Mouse (Mus musculus): ENCODE data around the gene Atg7.

The Atg7 gene

DNA sequence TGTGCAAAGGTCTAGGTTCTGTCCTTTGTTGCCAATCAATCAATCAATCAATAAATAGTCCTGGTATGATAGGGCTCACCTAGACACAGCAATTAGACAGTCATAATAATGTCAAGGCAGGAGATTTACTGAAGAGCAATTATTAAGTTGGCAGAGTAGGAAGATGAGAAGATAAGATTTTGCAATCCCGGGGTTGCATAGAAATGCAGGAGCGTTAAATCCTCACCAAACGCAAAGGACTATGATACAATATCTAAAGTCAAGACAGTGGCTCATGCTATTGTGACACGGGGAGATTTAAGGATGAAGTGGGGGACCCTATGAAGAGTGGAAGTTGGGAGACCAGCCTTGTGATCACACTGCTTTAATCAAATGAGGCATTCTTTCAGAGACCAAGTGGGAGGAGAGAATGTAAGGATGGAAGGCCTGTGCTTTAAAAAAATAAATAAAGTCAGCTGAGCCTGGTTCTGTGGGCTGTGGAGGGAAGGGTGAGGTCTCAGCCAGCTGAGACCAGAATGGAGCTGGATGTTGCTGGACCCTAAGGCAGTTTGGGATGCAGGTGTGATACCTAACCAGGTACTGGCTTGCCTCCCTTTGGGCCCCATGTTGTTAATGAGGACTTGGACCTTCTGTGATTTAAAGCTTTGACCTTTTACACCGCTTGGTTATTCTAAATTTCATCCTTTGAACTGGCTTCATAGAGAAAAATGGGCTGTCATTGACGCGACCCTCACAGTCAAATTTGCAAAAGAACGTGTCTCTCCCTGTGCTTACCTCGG is 187.0 kb downstream of the Atg7 start:
- no peak for DNase-seq

GRCm38 (mm10) chr6:114831807-114832206 is 188.9 kb downstream of the Atg7 start:
- DNase-seq = no peak

DNA sequence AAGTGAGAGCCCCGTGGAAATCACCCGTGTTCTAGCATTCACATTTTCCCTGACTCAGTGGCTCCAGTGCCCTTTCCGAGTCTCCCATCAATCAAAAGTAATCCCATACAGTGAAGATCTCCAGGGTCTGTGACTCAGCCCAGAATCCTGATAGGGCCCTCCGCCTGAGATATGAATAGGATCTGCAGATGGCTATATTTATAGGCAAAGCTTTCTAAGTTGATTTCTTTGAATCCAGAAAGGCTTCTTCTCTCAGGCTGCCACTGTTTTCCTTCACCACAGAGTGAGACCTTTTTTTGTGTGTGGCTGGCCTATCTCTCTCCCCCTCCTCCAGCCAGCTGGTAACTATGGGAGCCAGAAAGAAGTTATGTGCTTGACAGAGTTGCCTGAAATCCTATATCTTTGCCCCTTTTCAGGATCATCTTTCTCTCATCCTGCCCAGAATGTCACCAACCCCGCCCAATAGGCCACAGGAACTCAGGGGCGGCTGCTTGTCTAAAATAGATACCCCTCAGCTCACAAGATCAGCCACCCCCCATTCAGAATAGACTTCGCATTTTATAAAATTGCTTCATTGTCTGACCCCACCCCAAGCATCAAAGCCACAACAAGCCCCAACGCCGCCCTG is 190.3 kb downstream of the Atg7 start:
- no peak for DNase-seq

DNA sequence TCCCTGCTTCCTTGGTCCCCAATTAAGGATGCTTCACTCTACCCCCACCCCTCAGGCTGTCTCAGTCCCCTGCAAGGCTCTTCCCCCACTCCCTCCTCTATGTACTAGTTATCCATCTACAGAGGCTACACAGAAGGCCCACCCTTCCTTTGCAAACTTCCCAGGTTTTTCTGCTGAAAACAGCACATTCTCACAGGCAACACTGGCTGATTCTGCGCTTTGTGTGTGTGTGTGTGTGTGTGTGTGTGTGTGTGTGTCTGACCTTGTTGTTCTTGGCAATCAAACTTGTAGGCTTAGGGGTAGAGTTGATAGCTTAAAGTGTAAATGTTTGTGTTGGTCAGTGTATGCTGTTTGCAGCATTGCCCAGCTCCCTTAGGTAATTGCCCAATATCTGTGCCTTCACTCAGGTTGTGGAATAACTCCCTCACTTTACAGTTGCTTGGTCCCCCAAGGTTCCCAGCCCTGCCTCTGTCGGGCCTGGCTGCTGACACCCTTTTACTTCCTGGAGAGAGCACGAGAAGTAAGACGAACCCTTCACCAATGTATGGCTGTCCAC is 191.0 kb downstream of the Atg7 start:
- DNase-seq = no peak

GRCm38 (mm10) chr6:114835344-114835743 is 192.4 kb downstream of the Atg7 start:
- no peak for DNase-seq

DNA sequence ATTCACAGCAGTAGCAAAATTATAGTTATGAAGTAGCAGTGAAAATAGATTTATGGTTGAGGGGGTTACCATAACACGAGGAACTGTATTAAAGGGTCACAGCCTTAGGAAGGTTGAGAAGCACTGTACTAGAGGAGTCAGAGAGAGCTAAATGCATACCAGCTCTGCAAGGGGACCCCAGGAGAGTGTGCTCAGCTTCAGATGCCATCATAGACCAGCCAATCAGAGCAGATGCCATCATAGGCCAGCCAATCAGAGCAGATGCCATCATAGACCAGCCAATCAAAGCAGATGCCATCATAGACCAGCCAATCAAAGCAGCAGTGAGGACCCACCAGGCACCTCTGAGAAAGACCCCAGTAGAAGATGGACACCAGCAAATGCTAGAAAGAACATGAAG is 192.9 kb downstream of the Atg7 start:
- no peak for DNase-seq

DNA sequence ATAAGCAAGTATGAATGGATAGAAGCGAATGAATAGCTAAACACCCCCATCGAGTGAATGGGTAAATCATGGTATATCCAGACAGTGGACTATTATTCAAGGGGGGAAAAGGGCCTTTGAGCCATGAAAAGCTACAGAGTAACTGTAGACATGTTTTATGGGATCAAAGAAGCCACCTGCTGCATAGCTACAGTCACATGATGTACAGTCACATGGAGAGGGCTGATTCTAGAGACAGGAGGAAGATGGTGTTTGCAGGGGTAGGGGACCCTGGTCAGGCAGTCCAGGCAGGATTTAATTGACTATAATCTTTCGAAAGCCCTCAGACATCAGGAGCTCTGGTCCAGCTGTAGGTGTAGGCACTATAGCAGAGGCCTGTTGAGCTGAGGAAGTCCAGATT is 193.5 kb downstream of the Atg7 start:
- no peak for DNase-seq

- DNase-seq = no peak
These were observed 196.0 kb downstream of the Atg7 start for GRCm38 (mm10) chr6:114838872-114839271.

GRCm38 (mm10) chr6:114840012-114840411 is 197.1 kb downstream of the Atg7 start:
- no peak for DNase-seq

- no peak for DNase-seq
These were observed 199.2 kb downstream of the Atg7 start for GRCm38 (mm10) chr6:114842131-114842530.

DNA sequence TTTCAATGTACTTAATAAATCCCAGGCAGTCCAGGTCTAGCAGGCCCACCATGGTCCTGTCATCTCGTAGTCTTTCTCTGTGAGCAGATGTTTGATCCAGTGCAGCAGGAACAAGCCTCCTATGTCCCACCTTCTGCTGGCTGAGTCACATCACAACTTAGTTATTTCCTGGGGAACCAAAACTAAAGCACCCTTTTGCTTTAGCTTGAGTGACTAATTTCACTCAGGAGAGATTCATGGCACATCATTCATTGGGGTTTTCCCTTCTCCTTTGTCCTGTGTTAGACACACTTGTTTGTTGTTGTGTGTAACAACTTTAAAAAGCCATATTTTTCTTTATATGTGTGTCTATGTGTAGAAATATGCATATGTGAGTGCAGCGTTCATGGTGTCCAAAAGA is 200.0 kb downstream of the Atg7 start:
- DNase-seq = no peak

GRCm38 (mm10) chr6:114846153-114846772 is 203.4 kb downstream of the Atg7 start:
- no peak for DNase-seq

DNA sequence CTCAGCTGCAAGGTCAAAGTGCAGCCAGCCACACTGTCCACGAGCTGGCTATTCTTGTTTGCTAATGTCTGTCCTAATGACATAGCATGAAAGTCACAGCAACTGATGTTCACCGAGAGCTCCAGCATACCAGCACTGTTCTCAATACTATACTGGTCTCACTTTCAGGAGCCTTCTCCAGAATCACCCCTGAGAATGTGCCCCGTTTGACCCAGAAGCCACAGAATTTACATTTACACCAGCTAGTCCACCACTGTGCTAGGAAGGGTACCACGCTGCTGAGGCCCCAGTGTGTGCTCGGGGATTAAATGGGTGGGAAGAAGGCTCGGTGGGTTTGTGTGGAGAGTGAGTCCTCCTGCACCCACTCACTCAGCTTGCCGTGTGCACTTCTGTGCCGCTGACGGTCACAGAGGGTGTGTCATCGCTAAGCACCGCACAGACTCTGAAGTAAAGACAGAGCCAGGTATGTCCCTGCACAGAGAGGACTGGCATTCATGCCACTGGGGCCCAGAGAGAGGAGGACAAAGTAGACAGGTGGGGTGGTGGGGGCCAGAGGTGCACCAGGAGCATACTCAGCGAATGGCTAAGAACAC is 204.8 kb downstream of the Atg7 start:
- DNase-seq = no peak

- no peak for DNase-seq
These were observed 205.9 kb downstream of the Atg7 start for GRCm38 (mm10) chr6:114848761-114849160.

DNA sequence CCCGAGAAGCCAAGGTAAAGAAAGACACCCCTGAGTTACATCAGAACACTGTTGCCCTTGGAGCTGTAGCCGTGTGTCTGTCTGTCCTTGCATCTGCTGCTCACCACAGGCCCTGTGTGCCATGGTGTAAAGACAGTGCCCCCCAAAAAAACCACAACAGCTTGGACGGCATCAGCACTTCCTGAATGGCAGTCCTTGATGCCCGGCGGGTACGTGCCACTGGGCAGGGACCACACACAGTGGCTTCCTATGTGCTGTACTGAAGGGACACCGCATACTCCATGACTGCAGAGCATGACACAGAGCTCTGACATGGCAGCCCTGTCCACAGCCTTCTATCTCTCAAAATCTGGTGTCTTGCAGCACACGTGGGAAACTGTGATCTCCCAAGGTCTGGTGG is 206.9 kb downstream of the Atg7 start:
- DNase-seq = no peak

DNA sequence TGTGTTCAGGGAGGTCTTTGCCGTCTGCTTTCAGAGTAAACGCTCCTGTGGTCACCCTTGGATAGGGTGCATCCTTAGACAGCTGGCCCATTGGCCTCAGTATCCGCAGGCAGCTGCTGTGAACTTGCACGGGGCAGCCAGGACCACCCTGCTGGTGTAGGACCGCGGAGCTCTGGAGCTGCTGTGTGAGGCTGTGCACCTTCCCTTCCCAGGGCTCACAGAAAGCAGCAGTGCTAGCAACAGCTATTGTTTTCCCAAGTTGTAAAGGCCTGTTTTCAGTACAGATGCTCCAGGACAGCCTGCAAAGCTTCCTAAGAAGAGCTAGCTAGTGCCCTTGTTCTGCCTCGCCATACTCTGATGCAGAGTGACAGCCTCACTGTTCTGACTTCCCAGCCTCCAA is 208.8 kb downstream of the Atg7 start:
- no peak for DNase-seq

- DNase-seq = no peak
These were observed 209.8 kb downstream of the Atg7 start for GRCm38 (mm10) chr6:114852739-114853138.

GRCm38 (mm10) chr6:114854368-114854767 is 211.5 kb downstream of the Atg7 start:
- no peak for DNase-seq

DNA sequence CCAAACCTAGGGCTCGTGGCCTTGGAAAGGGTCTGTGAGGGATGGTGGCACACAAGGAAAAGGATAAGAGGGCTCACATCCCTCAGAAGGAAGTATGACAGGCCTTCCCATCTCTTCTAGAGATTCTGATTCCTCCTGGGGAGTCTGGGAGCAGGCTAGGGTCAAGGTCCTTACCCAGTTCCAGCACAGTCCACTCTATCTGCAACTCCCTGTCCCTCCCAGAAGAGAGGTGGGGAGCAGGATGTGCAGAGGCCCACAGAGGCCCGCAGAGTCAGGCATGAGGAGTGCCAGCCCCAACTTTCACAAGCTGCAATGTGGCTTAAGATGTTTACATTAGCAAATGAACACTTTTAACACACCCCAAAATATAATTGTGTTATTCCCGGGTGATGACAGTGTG is 212.7 kb downstream of the Atg7 start:
- no peak for DNase-seq

- DNase-seq = no peak
These were observed 213.6 kb downstream of the Atg7 start for GRCm38 (mm10) chr6:114856501-114856900.

GRCm38 (mm10) chr6:114857996-114858721 is 215.3 kb downstream of the Atg7 start:
- DNase-seq = no peak

GRCm38 (mm10) chr6:114858722-114859053 is 215.8 kb downstream of the Atg7 start:
- DNase-seq = no peak

Measured in cerebellum, adult 9-10 months (tissue).